Mouse (Mus musculus) heart, embryonic 16.5 days (tissue): Measurements from ENCODE around the gene Otogl. TPM values are rescaled to one million over a fixed set of nuclear protein-coding genes. Genes with fewer than 3 reads are reported as not detected.

Experiments used
- ATAC-seq: fragments of 200-750 bp; cut with Nextera tagmentation; replicated peaks from 2 replicates; pipeline ENCODE4 v1.8.0; 2017; ENCODE audit warnings: moderate number of reproducible peaks; ENCODE audit not compliant: insufficient read depth, low FRiP score; ENCODE audit errors: extremely low read depth
- H3K27ac ChIP-seq: fragments of 300-500 bp; sonication (generic); 2 replicates; pipeline ENCODE4 v1.5.1; 2014; ENCODE audit warnings: mild to moderate bottlenecking, low read length, control low read depth, moderate library complexity
- H3K27me3 ChIP-seq: fragments of 300-500 bp; sonication (generic); 2 replicates; pipeline ENCODE4 v1.6.1; 2014; ENCODE audit warnings: low read length, mixed read lengths; ENCODE audit not compliant: control insufficient read depth, insufficient read depth
- H3K36me3 ChIP-seq: fragments of 300-500 bp; sonication (generic); 2 replicates; pipeline ENCODE4 v1.6.1; 2014; ENCODE audit not compliant: control insufficient read depth, insufficient read depth
- H3K4me1 ChIP-seq: fragments of 300-500 bp; sonication (generic); 2 replicates; pipeline ENCODE4 v1.6.1; 2014; ENCODE audit warnings: low read length, mixed read lengths; ENCODE audit not compliant: control insufficient read depth, insufficient read depth
- H3K4me2 ChIP-seq: fragments of 300-500 bp; sonication (generic); 2 replicates; pipeline ENCODE4 v1.6.1; 2014; ENCODE audit warnings: low read depth, mild to moderate bottlenecking, control low read depth, low read length
- H3K4me3 ChIP-seq: fragments of 300-500 bp; sonication (generic); 2 replicates; pipeline ENCODE4 v1.5.1; 2014; ENCODE audit warnings: mild to moderate bottlenecking, control low read depth, low read length
- H3K9ac ChIP-seq: fragments of 300-500 bp; sonication (generic); 2 replicates; pipeline ENCODE4 v1.6.1; 2014; ENCODE audit warnings: low read length, control low read depth
- H3K9me3 ChIP-seq: fragments of 300-500 bp; sonication (generic); replicated peaks from 2 replicates; pipeline ENCODE4 v1.6.1; 2016; ENCODE audit warnings: low read length; ENCODE audit not compliant: control insufficient read depth
- WGBS: fragments of 180-500 bp; shearing (Covaris S2); extraction: QIAGEN DNeasy Blood & Tissue Kit; methylation state at CpG from one replicate; pipeline ENCODE4 v1.1.7; 2014; 5-methylcytosine and 5-hydroxymethylcytosine counted together
- polyA plus RNA-seq: library from polyadenylated mRNA; unstranded; fragments of >200 nt; fragmentation: Nextera tagmentation; extraction: Ambion mirVana; gene quantifications from 2 replicates; pipeline ENCODE4 v1.2.1, GENCODE M21; 2015

Gene Otogl
- polyA plus RNA-seq, 1 experiment from 2014 or later, result 0.12 TPM

- Histone ChIP-seq H3K4me2 (no peak overlapping the region), H3K9ac (no peak overlapping the region), H3K27me3 (no peaks in the 10 kb centered on the region), H3K4me1 (no peaks in the 10 kb centered on the region), H3K36me3 (no peaks in the 10 kb centered on the region), H3K9me3 (no peaks in the 10 kb centered on the region), H3K4me3 (no peak overlapping the region), H3K27ac (no peak overlapping the region)
- no peak for ATAC-seq
- WGBS, result 73% methylated on average over 8 of the region's 8 CpGs
These were observed 51.6 kb downstream of the Otogl start for GRCm38 (mm10) chr10:107860235-107860917.

GRCm38 (mm10) chr10:107859220-107859619 lies 52.7 kb downstream of the Otogl start:
- Histone ChIP-seq H3K27me3 (no peaks in the 10 kb centered on the region), H3K27ac (no peak overlapping the region), H3K4me2 (no peak overlapping the region), H3K9ac (no peak overlapping the region), H3K4me1 (no peaks in the 10 kb centered on the region), H3K9me3 (no peaks in the 10 kb centered on the region), H3K36me3 (no peaks in the 10 kb centered on the region), H3K4me3 (no peak overlapping the region)
- 88% methylated on average over 3 of the region's 3 CpGs for WGBS
- no peak for ATAC-seq

GRCm38 (mm10) chr10:107858684-107859083 lies 53.2 kb downstream of the Otogl start:
- ATAC-seq, result no peak
- H3K27me3 ChIP-seq, result no peaks in the 10 kb centered on the region
- 22% methylated on average over 7 of the region's 7 CpGs for WGBS

GRCm38 (mm10) chr10:107844906-107845305 lies 67.0 kb downstream of the Otogl start:
- no peak overlapping the region for H3K9ac ChIP-seq
- no peaks in the 10 kb centered on the region for H3K27me3 ChIP-seq
- no peak overlapping the region for H3K4me2 ChIP-seq
- H3K9me3 ChIP-seq, result no peaks in the 10 kb centered on the region
- ATAC-seq, result no peak
- no peak overlapping the region for H3K4me3 ChIP-seq
- no peaks in the 10 kb centered on the region for H3K4me1 ChIP-seq
- H3K36me3 ChIP-seq, result no peaks in the 10 kb centered on the region
- no peak overlapping the region for H3K27ac ChIP-seq
- 95% methylated on average over 1 of the region's 1 CpGs for WGBS

More at GRCm38 (mm10) chr10:107858684-107859083, 53.2 kb downstream of the Otogl start:
- Histone ChIP-seq H3K4me3 (no peak overlapping the region), H3K27ac (no peak overlapping the region), H3K4me2 (no peak overlapping the region), H3K36me3 (no peaks in the 10 kb centered on the region), H3K9me3 (no peaks in the 10 kb centered on the region), H3K9ac (no peak overlapping the region), H3K4me1 (no peaks in the 10 kb centered on the region)

GRCm38 (mm10) chr10:107834452-107835239 lies 77.3 kb downstream of the Otogl start:
- Histone ChIP-seq H3K4me2 (no peak overlapping the region), H3K4me1 (no peaks in the 10 kb centered on the region), H3K27me3 (no peaks in the 10 kb centered on the region), H3K36me3 (no peaks in the 10 kb centered on the region), H3K9me3 (no peaks in the 10 kb centered on the region; the same call in 1 of the 2 replicates), H3K27ac (no peak overlapping the region), H3K4me3 (no peak overlapping the region), H3K9ac (no peak overlapping the region)
- 48% methylated on average over 4 of the region's 4 CpGs for WGBS
- no peak for ATAC-seq

- H3K4me3 ChIP-seq, result no peak overlapping the region
- H3K36me3 ChIP-seq, result no peaks in the 10 kb centered on the region
- no peak overlapping the region for H3K9ac ChIP-seq
- H3K27me3 ChIP-seq, result no peaks in the 10 kb centered on the region
- no peaks in the 10 kb centered on the region for H3K4me1 ChIP-seq
- H3K9me3 ChIP-seq, result no peaks in the 10 kb centered on the region
- ATAC-seq, result no peak
- H3K27ac ChIP-seq, result no peak overlapping the region
- H3K4me2 ChIP-seq, result no peak overlapping the region
- 71% methylated on average over 6 of the region's 6 CpGs for WGBS
These were observed 82.8 kb downstream of the Otogl start for GRCm38 (mm10) chr10:107829151-107829550.

- H3K4me2 ChIP-seq, result no peak overlapping the region
- no peaks in the 10 kb centered on the region for H3K36me3 ChIP-seq
- no peaks in the 10 kb centered on the region for H3K27me3 ChIP-seq
- 80% methylated on average over 16 of the region's 16 CpGs for WGBS
- H3K9me3 ChIP-seq, result no peaks in the 10 kb centered on the region
- no peak overlapping the region for H3K27ac ChIP-seq
- ATAC-seq, result no peak
- no peak overlapping the region for H3K4me3 ChIP-seq
- H3K9ac ChIP-seq, result no peak overlapping the region
- peaks cover 2% of the 10 kb centered on the region for H3K4me1 ChIP-seq
These were observed 98.0 kb downstream of the Otogl start for GRCm38 (mm10) chr10:107813814-107814483.

- H3K9me3 ChIP-seq, result no peaks in the 10 kb centered on the region
- ATAC-seq, result no peak
- H3K36me3 ChIP-seq, result no peaks in the 10 kb centered on the region
- no peak overlapping the region for H3K27ac ChIP-seq
- H3K4me2 ChIP-seq, result no peak overlapping the region
- H3K27me3 ChIP-seq, result no peaks in the 10 kb centered on the region
- WGBS, result 59% methylated on average over 6 of the region's 6 CpGs
- H3K9ac ChIP-seq, result no peak overlapping the region
- H3K4me1 ChIP-seq, result peaks cover 3% of the 10 kb centered on the region
- no peak overlapping the region for H3K4me3 ChIP-seq
These were observed 101.1 kb downstream of the Otogl start for GRCm38 (mm10) chr10:107810649-107811398.
